Mouse (Mus musculus) hindbrain, embryonic 15.5 days (tissue): ENCODE results near the gene Urb2. TPM values are rescaled to one million over a fixed set of nuclear protein-coding genes. Genes with fewer than 3 reads are reported as not detected.
A peak's percentile ranks its signal among the peaks of the same experiment; 100 is the strongest.
"Not testable (repeated sequence)": the region's sequence is repeated elsewhere in the genome, so short reads cannot be mapped to it uniquely, and the experiment has no call there.

Experiments used
- ATAC-seq: fragments of 200-750 bp; cut with Nextera tagmentation; 2 replicates; pipeline ENCODE4 v1.8.0; 2017; ENCODE audit warnings: low read depth, moderate number of reproducible peaks, moderate TSS enrichment; ENCODE audit not compliant: low FRiP score
- H3K27ac ChIP-seq: fragments of 300-500 bp; sonication (generic); replicated peaks from 2 replicates; pipeline ENCODE4 v1.5.1; 2015; ENCODE audit warnings: mild to moderate bottlenecking, inconsistent platforms
- H3K27me3 ChIP-seq: fragments of 300-500 bp; sonication (generic); 2 replicates; pipeline ENCODE4 v1.6.1; 2015; ENCODE audit warnings: control low read depth, inconsistent platforms
- H3K36me3 ChIP-seq: fragments of 300-500 bp; sonication (generic); 2 replicates; pipeline ENCODE4 v1.6.1; 2015; ENCODE audit warnings: control low read depth, inconsistent platforms
- H3K4me1 ChIP-seq: fragments of 300-500 bp; sonication (generic); replicated peaks from 2 replicates; pipeline ENCODE4 v1.6.1; 2015; ENCODE audit warnings: control low read depth, inconsistent platforms
- H3K4me2 ChIP-seq: fragments of 300-500 bp; sonication (generic); 2 replicates; pipeline ENCODE4 v1.6.1; 2015; ENCODE audit warnings: moderate library complexity, mild to moderate bottlenecking, inconsistent platforms
- H3K4me3 ChIP-seq: fragments of 300-500 bp; sonication (generic); 2 replicates; pipeline ENCODE4 v1.5.1; 2015; ENCODE audit warnings: mild to moderate bottlenecking, inconsistent platforms
- H3K9ac ChIP-seq: fragments of 300-500 bp; sonication (generic); 2 replicates; pipeline ENCODE4 v1.6.1; 2015; ENCODE audit warnings: inconsistent platforms
- H3K9me3 ChIP-seq: fragments of 300-500 bp; sonication (generic); 2 replicates; pipeline ENCODE4 v1.6.1; 2016; ENCODE audit warnings: control low read depth, inconsistent platforms
- WGBS: fragments of 180-500 bp; shearing (Covaris S2); methylation state at CpG from one replicate; pipeline ENCODE4 v1.1.7; 2015; 5-methylcytosine and 5-hydroxymethylcytosine counted together
- polyA plus RNA-seq: library from polyadenylated mRNA; unstranded; fragments of >200 nt; fragmentation: Nextera tagmentation; extraction: Ambion mirVana; gene quantifications from 2 replicates; pipeline ENCODE4 v1.2.1, GENCODE M21; 2015

Gene Urb2
- polyA plus RNA-seq, 1 experiment from 2014 or later: 3.5 TPM

- Histone ChIP-seq H3K4me2 (no peak overlapping the region), H3K4me1 (no peaks in the 10 kb centered on the region), H3K9me3 (no peaks in the 10 kb centered on the region), H3K36me3 (no peaks in the 10 kb centered on the region), H3K27me3 (no peaks in the 10 kb centered on the region), H3K9ac (no peak overlapping the region), H3K27ac (no peak overlapping the region), H3K4me3 (no peak overlapping the region)
- WGBS: 91% methylated on average over 13 of the region's 13 CpGs
- ATAC-seq: no peak
Measured at GRCm38 (mm10) chr8:123990277-123991049, 30.8 kb upstream of the Urb2 start.

DNA sequence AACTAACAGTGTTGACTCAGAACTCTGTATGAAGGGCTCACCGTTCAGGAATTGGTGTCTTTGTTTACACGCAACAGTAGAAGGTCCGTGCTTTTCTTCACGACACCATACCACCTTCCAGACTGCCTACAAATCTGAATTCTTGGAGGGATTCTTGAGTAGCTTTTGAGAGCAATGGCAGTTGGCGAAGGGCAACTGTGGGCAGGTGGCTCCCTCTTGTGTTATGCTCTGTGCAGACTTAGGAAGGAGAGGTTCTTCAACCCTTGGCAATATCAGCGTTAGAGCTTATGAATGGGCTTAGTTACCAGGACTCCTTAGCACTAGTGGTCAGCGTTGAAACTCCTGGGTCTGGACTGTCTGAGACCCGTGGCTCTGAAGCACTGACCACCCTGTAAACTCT is 28.7 kb upstream of the Urb2 start:
- no peak overlapping the region for H3K4me3 ChIP-seq
- no peak overlapping the region for H3K4me2 ChIP-seq

DNA sequence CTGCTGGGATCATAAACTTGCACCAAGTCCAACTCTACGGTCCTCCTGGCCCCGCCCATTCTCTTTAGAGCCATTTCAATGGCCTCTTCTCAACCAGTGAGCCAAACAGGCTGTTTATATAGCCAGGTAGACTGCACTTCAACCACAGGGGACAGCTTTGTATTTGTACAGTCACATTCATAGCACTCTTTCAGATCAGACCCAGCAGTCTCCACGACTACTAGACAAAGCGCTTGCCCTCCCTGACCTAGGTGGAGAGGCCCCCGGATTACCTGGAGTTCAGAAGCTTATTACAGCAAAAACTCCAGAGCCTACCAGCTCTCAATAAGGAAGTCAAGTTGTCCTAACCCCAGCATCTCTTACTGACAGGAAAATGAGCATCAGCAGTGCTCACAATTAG is 27.7 kb upstream of the Urb2 start:
- Histone ChIP-seq H3K9ac (no peak overlapping the region), H3K4me2 (no peak overlapping the region), H3K27ac (no peak overlapping the region), H3K9me3 (no peaks in the 10 kb centered on the region), H3K27me3 (no peaks in the 10 kb centered on the region), H3K36me3 (peaks cover 11% of the 10 kb centered on the region), H3K4me1 (no peaks in the 10 kb centered on the region), H3K4me3 (no peak overlapping the region)
- no peak for ATAC-seq
- 94% methylated on average over 5 of the region's 5 CpGs for WGBS

More for the DNA sequence above, 28.7 kb upstream of the Urb2 start:
- no peak overlapping the region for H3K9ac ChIP-seq
- no peaks in the 10 kb centered on the region for H3K9me3 ChIP-seq
- no peak overlapping the region for H3K27ac ChIP-seq
- 88% methylated on average over 8 of the region's 8 CpGs for WGBS
- H3K4me1 ChIP-seq: no peaks in the 10 kb centered on the region
- peaks cover 8% of the 10 kb centered on the region for H3K36me3 ChIP-seq
- H3K27me3 ChIP-seq: no peaks in the 10 kb centered on the region
- no peak for ATAC-seq

GRCm38 (mm10) chr8:123993997-123994396 is 27.3 kb upstream of the Urb2 start:
- 91% methylated on average over 3 of the region's 3 CpGs for WGBS
- Histone ChIP-seq H3K27ac (no peak overlapping the region), H3K36me3 (peaks cover 11% of the 10 kb centered on the region), H3K4me3 (no peak overlapping the region), H3K27me3 (no peaks in the 10 kb centered on the region), H3K9ac (no peak overlapping the region), H3K4me1 (no peaks in the 10 kb centered on the region), H3K4me2 (no peak overlapping the region), H3K9me3 (no peaks in the 10 kb centered on the region)
- no peak for ATAC-seq

GRCm38 (mm10) chr8:123999568-123999967 is 21.7 kb upstream of the Urb2 start:
- Histone ChIP-seq H3K27ac (no peak overlapping the region), H3K4me3 (no peak overlapping the region), H3K9me3 (no peaks in the 10 kb centered on the region), H3K4me2 (no peak overlapping the region), H3K9ac (no peak overlapping the region), H3K4me1 (no peaks in the 10 kb centered on the region), H3K27me3 (no peaks in the 10 kb centered on the region), H3K36me3 (peaks cover 43% of the 10 kb centered on the region)
- WGBS: 72% methylated on average over 2 of the region's 2 CpGs
- no peak for ATAC-seq

- H3K9ac ChIP-seq: no peak overlapping the region
- H3K4me1 ChIP-seq: no peaks in the 10 kb centered on the region
- H3K4me3 ChIP-seq: no peak overlapping the region
- no peak for ATAC-seq
- H3K9me3 ChIP-seq: no peaks in the 10 kb centered on the region
- WGBS: 94% methylated on average over 10 of the region's 10 CpGs
- H3K36me3 ChIP-seq: peaks cover 60% of the 10 kb centered on the region
- H3K27ac ChIP-seq: no peak overlapping the region
- H3K27me3 ChIP-seq: no peaks in the 10 kb centered on the region
- H3K4me2 ChIP-seq: no peak overlapping the region
Measured at GRCm38 (mm10) chr8:124002546-124003108, 18.7 kb upstream of the Urb2 start.

DNA sequence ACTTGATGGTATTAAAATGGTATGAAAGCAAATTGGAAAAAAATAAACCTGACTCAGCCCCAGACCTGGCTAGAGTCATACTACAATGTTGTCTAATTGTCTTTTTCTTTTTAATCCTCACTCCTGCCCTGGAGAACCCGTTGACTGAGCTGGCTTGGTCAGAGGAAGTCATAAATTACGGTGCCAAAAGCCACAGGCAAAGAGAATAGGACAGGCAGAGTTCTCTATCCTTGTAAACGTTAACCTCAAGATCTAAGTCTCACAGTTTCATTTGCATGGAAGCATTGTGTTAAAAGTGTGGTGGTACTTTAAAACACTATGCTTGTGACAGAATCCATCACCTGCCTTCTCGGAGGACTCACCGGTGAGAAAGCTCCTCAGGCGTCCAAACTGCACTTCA is 13.5 kb upstream of the Urb2 start:
- Histone ChIP-seq H3K9ac (no peak overlapping the region), H3K36me3 (peaks cover 52% of the 10 kb centered on the region), H3K27me3 (no peaks in the 10 kb centered on the region), H3K4me1 (no peaks in the 10 kb centered on the region), H3K4me2 (no peak overlapping the region), H3K9me3 (no peaks in the 10 kb centered on the region), H3K27ac (no peak overlapping the region), H3K4me3 (no peak overlapping the region)
- 87% methylated on average over 6 of the region's 6 CpGs for WGBS
- no peak for ATAC-seq

DNA sequence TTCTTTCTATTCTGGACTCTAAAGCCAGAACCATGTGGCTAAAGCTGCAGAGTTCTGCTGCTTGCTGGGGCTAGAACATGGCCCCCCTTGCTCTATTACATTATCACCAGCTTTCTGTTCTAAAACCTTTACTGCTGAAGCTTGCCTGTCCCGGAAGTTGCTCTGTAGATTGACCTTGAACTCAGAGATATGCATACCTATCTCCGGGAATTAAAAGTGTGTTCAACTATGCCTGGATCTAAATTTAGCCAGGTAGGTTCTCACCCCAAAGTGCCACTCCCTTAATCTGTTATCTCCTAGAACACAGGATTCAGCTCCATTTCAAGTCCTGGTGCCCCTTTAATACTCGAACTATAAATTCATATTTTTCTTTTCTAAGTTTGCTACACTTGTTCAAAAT is 9.7 kb upstream of the Urb2 start:
- H3K9ac ChIP-seq: no peak overlapping the region
- no peak overlapping the region for H3K4me3 ChIP-seq
- no peak for ATAC-seq
- no peak overlapping the region for H3K27ac ChIP-seq
- no peaks in the 10 kb centered on the region for H3K4me1 ChIP-seq
- H3K9me3 ChIP-seq: no peaks in the 10 kb centered on the region
- no peak overlapping the region for H3K4me2 ChIP-seq
- H3K27me3 ChIP-seq: no peaks in the 10 kb centered on the region
- 94% methylated on average over 3 of the region's 3 CpGs for WGBS
- H3K36me3 ChIP-seq: peaks cover 18% of the 10 kb centered on the region

- 97% methylated on average over 3 of the region's 3 CpGs for WGBS
- H3K27me3 ChIP-seq: no peaks in the 10 kb centered on the region
Measured at GRCm38 (mm10) chr8:124011989-124012586, 9.2 kb upstream of the Urb2 start.

DNA sequence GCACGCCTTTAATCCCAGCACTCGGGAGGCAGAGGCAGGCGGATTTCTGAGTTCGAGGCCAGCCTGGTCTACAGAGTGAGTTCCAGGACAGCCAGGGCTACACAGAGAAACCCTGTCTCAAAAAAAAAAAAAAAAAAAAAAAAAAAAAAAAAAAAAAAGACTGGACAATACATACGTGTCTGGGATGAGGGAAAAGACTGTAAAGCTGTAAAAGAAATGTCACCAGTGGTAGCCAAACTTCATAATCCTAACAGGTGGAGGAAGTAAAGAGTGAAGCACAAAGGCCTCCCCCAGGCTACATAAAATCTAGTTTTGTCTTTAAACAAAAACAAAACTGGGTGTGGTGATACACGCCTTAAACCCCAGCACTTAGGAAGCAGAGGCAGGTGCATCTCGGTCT is 7.0 kb upstream of the Urb2 start:
- H3K9ac ChIP-seq, H3K27me3 ChIP-seq, H3K4me3 ChIP-seq, H3K27ac ChIP-seq, H3K9me3 ChIP-seq, H3K4me1 ChIP-seq, ATAC-seq, H3K36me3 ChIP-seq, H3K4me2 ChIP-seq: not testable (repeated sequence)
- WGBS: 93% methylated on average over 7 of the region's 7 CpGs

More at GRCm38 (mm10) chr8:124011989-124012586, 9.2 kb upstream of the Urb2 start:
- H3K4me2 ChIP-seq: no peak overlapping the region
- H3K4me3 ChIP-seq: no peak overlapping the region
- peaks cover 14% of the 10 kb centered on the region for H3K36me3 ChIP-seq
- no peak for ATAC-seq
- no peaks in the 10 kb centered on the region for H3K4me1 ChIP-seq
- no peak overlapping the region for H3K27ac ChIP-seq
- H3K9me3 ChIP-seq: no peaks in the 10 kb centered on the region
- H3K9ac ChIP-seq: no peak overlapping the region

- Histone ChIP-seq H3K27me3 (no peaks in the 10 kb centered on the region), H3K9ac (no peak overlapping the region), H3K4me2 (no peak overlapping the region), H3K36me3 (no peaks in the 10 kb centered on the region), H3K9me3 (no peaks in the 10 kb centered on the region), H3K27ac (no peak overlapping the region), H3K4me1 (peaks cover 6% of the 10 kb centered on the region), H3K4me3 (no peak overlapping the region)
- ATAC-seq: no peak
- WGBS: 89% methylated on average over 3 of the region's 3 CpGs
Measured at GRCm38 (mm10) chr8:124014751-124015150, 6.6 kb upstream of the Urb2 start.

DNA sequence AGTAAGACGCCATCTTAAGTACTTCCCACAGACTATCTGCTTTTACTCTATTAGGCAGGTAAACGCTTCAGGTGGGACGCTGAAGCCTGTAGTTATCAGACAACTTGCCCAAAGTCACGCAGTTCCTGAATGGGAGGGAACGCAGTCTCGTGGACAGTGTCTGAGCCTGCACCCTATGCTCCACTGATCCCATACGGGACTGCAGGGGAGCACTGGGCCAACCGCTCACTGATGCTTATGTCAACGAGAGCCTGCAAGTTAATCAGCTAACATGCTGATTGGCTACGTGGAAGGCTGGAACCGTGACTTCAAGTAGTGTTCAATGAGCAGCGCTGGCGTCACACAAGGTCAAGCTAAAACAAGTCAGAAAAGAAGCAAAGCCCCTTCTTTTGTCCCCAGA is 1.5 kb upstream of the Urb2 start:
- Histone ChIP-seq H3K36me3 (no peaks in the 10 kb centered on the region), H3K4me1 (peaks cover 28% of the 10 kb centered on the region), H3K4me3 (peak overlapping the region; percentile 64), H3K9ac (no peak overlapping the region), H3K27ac (no peak overlapping the region), H3K4me2 (peak overlapping the region; percentile 60), H3K27me3 (no peaks in the 10 kb centered on the region), H3K9me3 (no peaks in the 10 kb centered on the region)
- WGBS: 38% methylated on average over 13 of the region's 13 CpGs
- ATAC-seq: no peak
